Mouse (Mus musculus): ENCODE results near the gene Dock10. TPM values are rescaled to one million over a fixed set of nuclear protein-coding genes. Genes with fewer than 3 reads are reported as not detected.
"Not testable (repeated sequence)": the region's sequence is repeated elsewhere in the genome, so short reads cannot be mapped to it uniquely, and the experiment has no call there.

The Dock10 gene
- total and polyA plus RNA-seq, 2 experiments, result 1.0 to 6.8 TPM

GRCm38 (mm10) chr1:80756060-80756439, 2.3 kb downstream of the Dock10 start:
- DNase-seq (ENCODE audit: extremely low read depth, low read depth, low spot score), result no peak
- no peak overlapping the region for H3K9ac ChIP-seq (ENCODE audit: low read depth, low read length)

DNA sequence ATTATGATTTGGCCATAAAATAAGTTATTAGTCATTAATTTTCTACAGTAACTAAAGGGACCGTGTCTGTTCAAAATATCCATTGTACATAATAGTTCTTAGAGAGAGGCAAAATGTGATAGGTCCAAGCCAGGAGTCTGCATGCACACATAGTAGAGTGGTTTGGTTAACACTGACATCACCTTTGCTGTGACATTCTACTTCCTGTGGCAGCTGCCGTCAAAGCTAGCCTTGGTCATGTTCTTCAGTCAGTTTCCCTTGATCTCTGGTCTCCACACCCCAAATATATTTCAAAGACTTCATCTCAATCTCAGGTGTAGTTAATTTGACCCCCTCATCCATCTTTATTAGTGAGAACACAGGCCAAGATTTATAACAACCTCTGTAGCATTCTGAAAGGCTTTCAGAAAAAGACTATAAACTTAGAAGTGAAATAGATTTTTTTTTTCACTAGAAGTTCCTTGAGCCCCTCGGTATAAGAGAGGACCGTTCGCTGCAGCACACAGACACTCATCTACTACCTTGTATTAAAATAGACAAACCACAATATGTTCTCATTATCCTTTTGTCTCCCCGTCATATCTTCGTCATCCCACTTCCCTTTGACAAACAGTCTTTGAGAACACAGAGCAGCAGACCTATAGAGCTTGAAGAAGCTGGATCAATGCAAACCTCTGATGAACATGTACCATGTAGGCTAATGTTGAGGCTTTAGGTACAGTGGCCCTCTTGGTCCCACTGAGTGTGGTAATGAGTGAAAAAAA, 2.8 kb downstream of the Dock10 start:
- Histone ChIP-seq H3K4me1 (ENCODE audit: control insufficient read depth, insufficient read depth, low read length) (no peaks in the 10 kb centered on the region), H3K4me3 (ENCODE audit: insufficient read depth, low read depth, low read length) (no peak overlapping the region), H3K9ac (ENCODE audit: low read depth, low read length) (no peak overlapping the region), H3K27ac (replicated peaks; ENCODE audit: insufficient read depth, low read depth, low read length) (no peak overlapping the region), H3K36me3 (ENCODE audit: control insufficient read depth, insufficient read depth, low read length) (no peaks in the 10 kb centered on the region), H3K27me3 (ENCODE audit: control insufficient read depth, insufficient read depth, low read length) (peaks cover 10% of the 10 kb centered on the region; the same call in 1 of the 2 replicates), H3K79me2 (ENCODE audit: control insufficient read depth, insufficient read depth, low read length) (no peaks in the 10 kb centered on the region)
- 78% methylated on average over 7 of the region's 7 CpGs for WGBS
- no peak for TF ChIP-seq POLR2A (IDR thresholded peaks at IDR 0.05; ENCODE audit: extremely low read depth, insufficient read depth, low read length)
- TF ChIP-seq CTCF (IDR thresholded peaks at IDR 0.05; ENCODE audit: low read depth, low read length), result no peak
- no peak for DNase-seq (ENCODE audit: extremely low read depth, low read depth, low spot score)

More at GRCm38 (mm10) chr1:80756060-80756439, 2.3 kb downstream of the Dock10 start:
- Histone ChIP-seq H3K27ac (replicated peaks; ENCODE audit: insufficient read depth, low read depth, low read length) (no peak overlapping the region), H3K4me3 (ENCODE audit: insufficient read depth, low read depth, low read length) (no peak overlapping the region), H3K4me1 (ENCODE audit: control insufficient read depth, insufficient read depth, low read length) (no peaks in the 10 kb centered on the region), H3K27me3 (ENCODE audit: control insufficient read depth, insufficient read depth, low read length) (peaks cover 10% of the 10 kb centered on the region; the same call in 1 of the 2 replicates), H3K79me2 (ENCODE audit: control insufficient read depth, insufficient read depth, low read length) (no peaks in the 10 kb centered on the region), H3K36me3 (ENCODE audit: control insufficient read depth, insufficient read depth, low read length) (no peaks in the 10 kb centered on the region)
- TF ChIP-seq CTCF (IDR thresholded peaks at IDR 0.05; ENCODE audit: low read depth, low read length) (no peak), POLR2A (IDR thresholded peaks at IDR 0.05; ENCODE audit: extremely low read depth, insufficient read depth, low read length) (no peak)
- WGBS, result 31% methylated on average over 2 of the region's 2 CpGs

DNA sequence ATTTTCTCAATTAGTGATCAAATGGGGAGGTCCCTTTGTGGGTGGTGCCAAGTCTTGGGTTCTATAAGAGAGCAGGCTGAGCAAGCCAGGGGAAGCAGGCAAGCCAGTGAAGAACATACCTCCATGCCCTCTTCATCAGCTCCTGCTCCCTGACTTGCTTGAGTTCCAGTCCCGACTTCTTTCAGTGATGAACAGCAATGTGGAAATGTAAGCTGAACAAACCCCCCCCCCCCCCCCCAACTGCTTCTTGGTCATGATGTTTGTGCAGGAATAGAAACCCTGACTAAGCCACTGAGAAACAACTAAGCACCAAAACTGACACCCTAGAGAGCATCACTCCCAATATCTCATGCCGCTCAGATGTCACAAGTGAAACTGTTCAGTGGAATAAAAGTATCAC, 9.2 kb downstream of the Dock10 start:
- DNase-seq (ENCODE audit: extremely low read depth, low read depth, low spot score); H3K79me2 ChIP-seq (ENCODE audit: control insufficient read depth, insufficient read depth, low read length); H3K9ac ChIP-seq (ENCODE audit: low read depth, low read length); H3K27me3 ChIP-seq (ENCODE audit: control insufficient read depth, insufficient read depth, low read length); H3K27ac ChIP-seq (replicated peaks; ENCODE audit: insufficient read depth, low read depth, low read length); H3K4me1 ChIP-seq (ENCODE audit: control insufficient read depth, insufficient read depth, low read length); H3K4me3 ChIP-seq (ENCODE audit: insufficient read depth, low read depth, low read length); H3K36me3 ChIP-seq (ENCODE audit: control insufficient read depth, insufficient read depth, low read length): not testable (repeated sequence)
- 88% methylated on average over 2 of the region's 2 CpGs for WGBS

DNA sequence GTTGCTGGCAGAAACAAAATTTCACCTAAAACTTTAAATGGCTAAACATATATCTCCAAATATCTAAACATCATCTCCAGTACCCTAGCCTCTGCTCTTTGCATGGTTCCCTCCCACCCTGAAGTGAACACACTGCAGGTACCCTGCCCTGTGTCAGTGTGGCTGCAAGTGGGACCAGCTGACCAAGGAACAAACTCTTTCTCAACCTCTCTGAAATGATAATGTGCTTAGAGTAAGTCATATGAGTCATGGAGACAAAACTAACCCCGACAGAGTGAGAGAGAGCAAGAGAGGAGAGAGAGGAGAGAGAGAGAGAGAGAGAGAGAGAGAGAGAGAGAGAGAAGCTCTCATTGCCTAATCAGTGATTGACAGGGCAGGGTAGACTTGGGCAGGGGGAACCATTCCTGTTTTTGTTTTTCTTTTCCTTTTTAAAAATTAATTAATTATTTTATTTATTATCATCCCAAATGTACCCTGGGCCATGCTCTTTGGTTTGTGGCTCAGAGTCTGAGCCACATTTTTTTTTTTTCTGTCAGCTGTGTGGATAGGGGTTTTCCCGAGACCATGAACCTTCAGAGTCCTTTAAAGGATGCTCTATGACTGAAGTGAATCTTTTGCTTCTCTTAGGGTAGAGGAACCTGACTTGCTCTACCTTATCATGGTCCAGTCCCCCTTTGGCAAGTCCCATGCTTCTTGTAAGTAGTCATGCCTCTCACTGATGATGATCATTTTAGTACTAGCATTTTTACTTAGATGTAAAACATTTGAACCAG, 11.4 kb downstream of the Dock10 start:
- Histone ChIP-seq H3K4me3 (ENCODE audit: insufficient read depth, low read depth, low read length) (no peak overlapping the region), H3K79me2 (ENCODE audit: control insufficient read depth, insufficient read depth, low read length) (no peaks in the 10 kb centered on the region), H3K36me3 (ENCODE audit: control insufficient read depth, insufficient read depth, low read length) (no peaks in the 10 kb centered on the region), H3K27me3 (ENCODE audit: control insufficient read depth, insufficient read depth, low read length) (no peaks in the 10 kb centered on the region), H3K9ac (ENCODE audit: low read depth, low read length) (no peak overlapping the region), H3K4me1 (ENCODE audit: control insufficient read depth, insufficient read depth, low read length) (no peaks in the 10 kb centered on the region), H3K27ac (replicated peaks; ENCODE audit: insufficient read depth, low read depth, low read length) (no peak overlapping the region)
- TF ChIP-seq CTCF (IDR thresholded peaks at IDR 0.05; ENCODE audit: low read depth, low read length), result no peak
- no peak for TF ChIP-seq POLR2A (IDR thresholded peaks at IDR 0.05; ENCODE audit: extremely low read depth, insufficient read depth, low read length)
- no peak for DNase-seq (ENCODE audit: extremely low read depth, low read depth, low spot score)
- 65% methylated on average over 2 of the region's 2 CpGs for WGBS

- Histone ChIP-seq H3K27ac (replicated peaks; ENCODE audit: insufficient read depth, low read depth, low read length) (no peak overlapping the region), H3K9ac (ENCODE audit: low read depth, low read length) (no peak overlapping the region), H3K4me1 (ENCODE audit: control insufficient read depth, insufficient read depth, low read length) (no peaks in the 10 kb centered on the region), H3K27me3 (ENCODE audit: control insufficient read depth, insufficient read depth, low read length) (no peaks in the 10 kb centered on the region), H3K79me2 (ENCODE audit: control insufficient read depth, insufficient read depth, low read length) (no peaks in the 10 kb centered on the region), H3K4me3 (ENCODE audit: insufficient read depth, low read depth, low read length) (no peak overlapping the region), H3K36me3 (ENCODE audit: control insufficient read depth, insufficient read depth, low read length) (no peaks in the 10 kb centered on the region)
- DNase-seq (ENCODE audit: extremely low read depth, low read depth, low spot score), result no peak
- WGBS, result 67% methylated on average over 6 of the region's 6 CpGs
- TF ChIP-seq POLR2A (IDR thresholded peaks at IDR 0.05; ENCODE audit: extremely low read depth, insufficient read depth, low read length) (no peak), CTCF (IDR thresholded peaks at IDR 0.05; ENCODE audit: low read depth, low read length) (no peak)
Measured at GRCm38 (mm10) chr1:80746195-80746594, 12.1 kb downstream of the Dock10 start.

GRCm38 (mm10) chr1:80739472-80739871, 18.9 kb downstream of the Dock10 start:
- 29% methylated on average over 1 of the region's 1 CpGs for WGBS
- TF ChIP-seq CTCF (IDR thresholded peaks at IDR 0.05; ENCODE audit: low read depth, low read length) (no peak), POLR2A (IDR thresholded peaks at IDR 0.05; ENCODE audit: extremely low read depth, insufficient read depth, low read length) (no peak)
- Histone ChIP-seq H3K4me1 (ENCODE audit: control insufficient read depth, insufficient read depth, low read length) (no peaks in the 10 kb centered on the region), H3K4me3 (ENCODE audit: insufficient read depth, low read depth, low read length) (no peak overlapping the region), H3K27ac (replicated peaks; ENCODE audit: insufficient read depth, low read depth, low read length) (no peak overlapping the region), H3K79me2 (ENCODE audit: control insufficient read depth, insufficient read depth, low read length) (no peaks in the 10 kb centered on the region), H3K9ac (ENCODE audit: low read depth, low read length) (no peak overlapping the region), H3K36me3 (ENCODE audit: control insufficient read depth, insufficient read depth, low read length) (no peaks in the 10 kb centered on the region), H3K27me3 (ENCODE audit: control insufficient read depth, insufficient read depth, low read length) (no peaks in the 10 kb centered on the region)
- no peak for DNase-seq (ENCODE audit: extremely low read depth, low read depth, low spot score)
